Mouse (Mus musculus) layer of hippocampus, postnatal 10 days (tissue): ENCODE data around the gene Skor1. TPM values are rescaled to one million over a fixed set of nuclear protein-coding genes. Genes with fewer than 3 reads are reported as not detected.

ENCODE experiments used
- DNase-seq, 2 experiments: peaks; one replicate each; pipeline ENCODE4 v3.0.0; 2021; ENCODE audit warnings: low spot score in 2 of 2
- total RNA-seq, 2 experiments: library from RNA; stranded (reverse); gene quantifications; 2 replicates each; pipeline ENCODE4 v1.2.3; 2021

Gene Skor1
- total RNA-seq, 2 experiments from 2014 or later: 0.09 to 0.20 TPM

DNA sequence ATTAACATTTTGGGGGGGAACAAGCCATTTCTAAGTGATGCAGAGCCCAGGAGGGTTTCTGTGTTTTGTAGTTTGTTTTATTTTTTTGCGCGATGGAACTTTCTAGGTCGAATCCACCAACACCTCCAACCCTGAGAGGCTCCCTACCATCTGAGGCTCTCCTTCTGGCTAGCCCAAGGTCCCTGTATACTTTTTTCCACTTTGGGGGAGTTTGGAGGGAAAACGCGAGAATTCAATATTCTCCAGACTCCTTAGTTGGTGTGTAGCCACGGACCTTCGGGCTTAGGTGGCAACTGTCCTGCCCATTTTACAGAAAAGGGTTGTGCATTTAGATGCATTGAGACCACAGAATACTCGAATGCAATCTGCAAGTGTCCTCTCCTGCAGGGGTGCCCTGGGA is 12.5 kb downstream of the Skor1 start:
- no peak for DNase-seq

DNA sequence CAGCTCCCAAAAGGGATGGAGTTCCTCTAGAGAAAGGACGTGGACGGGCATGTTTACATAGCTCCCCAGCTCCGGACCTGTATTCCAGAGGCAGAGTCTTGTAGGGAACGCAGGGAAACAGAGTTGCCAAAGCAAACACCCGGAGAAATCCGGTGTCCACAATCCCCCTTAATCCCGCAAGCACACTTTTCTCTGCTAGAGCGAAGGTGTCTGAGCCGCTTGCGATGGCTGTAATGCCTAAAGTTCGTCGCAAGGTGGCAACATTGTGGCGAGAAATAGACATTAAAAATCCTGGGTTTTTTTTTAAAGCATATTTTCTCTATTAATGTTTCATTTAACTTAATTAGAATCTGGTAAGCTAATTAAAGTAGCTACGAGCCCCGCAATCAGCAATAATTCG is 13.0 kb downstream of the Skor1 start:
- peak; percentile 75 to 77 for DNase-seq

DNA sequence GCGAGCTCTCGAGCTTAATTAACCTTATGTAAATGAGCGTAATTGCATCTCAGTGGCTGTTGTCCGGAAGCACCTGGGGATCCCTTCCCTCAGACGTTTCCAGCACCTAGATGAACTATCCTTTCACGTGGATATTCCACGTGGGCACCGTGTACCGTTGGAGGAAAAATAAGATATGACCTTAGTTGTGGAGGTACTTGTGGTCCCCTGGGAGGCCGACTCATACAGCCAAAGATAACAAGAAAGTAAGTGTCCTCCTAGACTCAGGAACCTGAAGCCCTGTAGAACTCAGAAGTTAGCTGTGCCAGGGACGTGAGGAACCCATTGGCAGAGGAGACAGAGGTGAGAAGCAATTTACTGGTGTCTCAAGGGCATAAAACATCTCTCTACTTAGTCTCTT is 13.4 kb downstream of the Skor1 start:
- DNase-seq: no peak

DNA sequence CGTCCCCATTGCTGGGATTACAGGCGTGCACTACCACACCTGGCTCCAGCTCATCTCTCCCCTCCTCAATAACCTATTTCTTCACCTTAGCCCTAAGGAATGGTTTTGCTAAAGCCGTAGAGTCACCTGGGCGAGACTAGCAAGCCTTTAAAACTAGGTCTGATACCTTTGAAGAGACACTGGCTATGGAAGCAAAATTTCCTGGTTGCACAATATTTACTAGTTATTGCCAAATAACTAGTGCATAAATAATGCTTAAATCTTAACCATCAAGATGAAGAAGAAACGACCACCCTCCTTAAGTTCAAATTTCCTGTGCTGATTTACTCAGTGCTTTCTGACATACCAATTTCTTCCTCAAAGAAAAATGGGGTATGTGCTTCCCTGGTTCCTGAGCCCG is 15.1 kb downstream of the Skor1 start:
- DNase-seq: no peak

DNA sequence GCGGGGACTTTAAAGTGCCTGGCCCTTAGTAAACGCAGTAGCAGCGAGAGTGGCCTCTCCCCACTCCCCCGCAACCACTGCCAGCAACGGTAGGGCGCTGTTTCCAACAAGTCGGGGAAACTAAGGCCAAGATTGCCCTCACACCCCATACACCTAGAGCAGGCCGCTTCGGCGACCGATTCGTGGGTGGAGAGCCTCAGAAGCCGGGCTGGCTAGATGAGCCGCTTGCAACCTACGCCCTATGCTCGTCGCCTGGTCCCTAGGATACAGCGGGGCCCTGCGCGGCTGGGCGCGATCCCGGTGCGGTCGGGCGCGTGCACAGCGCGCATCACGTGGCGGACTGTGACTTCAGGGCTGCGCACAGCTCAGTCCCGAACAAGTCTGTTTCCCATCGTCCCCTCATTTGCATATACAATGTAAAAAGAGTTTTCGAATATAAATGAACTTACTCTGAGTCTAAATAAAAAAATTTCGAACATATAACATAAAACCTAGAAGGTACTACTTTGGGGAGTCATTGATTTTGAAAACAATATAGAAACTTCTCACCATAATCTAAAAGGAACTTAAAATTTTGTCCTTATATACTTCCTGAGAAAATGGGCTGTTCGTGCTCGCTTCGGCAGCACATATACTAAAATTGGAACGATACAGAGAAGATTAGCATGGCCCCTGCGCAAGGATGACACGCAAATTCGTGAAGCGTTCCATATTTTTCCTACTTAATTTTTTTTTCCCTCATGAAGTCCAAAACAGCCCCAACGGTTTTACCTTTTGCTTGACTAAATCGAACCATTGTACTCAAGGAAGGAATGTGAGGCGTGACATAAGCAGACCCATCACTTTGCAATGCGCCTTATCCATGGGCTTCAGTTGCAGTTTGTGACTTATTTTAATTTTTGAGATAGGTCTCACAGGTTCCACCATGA is 15.8 kb downstream of the Skor1 start:
- peak; percentile 93 to 96 for DNase-seq

DNA sequence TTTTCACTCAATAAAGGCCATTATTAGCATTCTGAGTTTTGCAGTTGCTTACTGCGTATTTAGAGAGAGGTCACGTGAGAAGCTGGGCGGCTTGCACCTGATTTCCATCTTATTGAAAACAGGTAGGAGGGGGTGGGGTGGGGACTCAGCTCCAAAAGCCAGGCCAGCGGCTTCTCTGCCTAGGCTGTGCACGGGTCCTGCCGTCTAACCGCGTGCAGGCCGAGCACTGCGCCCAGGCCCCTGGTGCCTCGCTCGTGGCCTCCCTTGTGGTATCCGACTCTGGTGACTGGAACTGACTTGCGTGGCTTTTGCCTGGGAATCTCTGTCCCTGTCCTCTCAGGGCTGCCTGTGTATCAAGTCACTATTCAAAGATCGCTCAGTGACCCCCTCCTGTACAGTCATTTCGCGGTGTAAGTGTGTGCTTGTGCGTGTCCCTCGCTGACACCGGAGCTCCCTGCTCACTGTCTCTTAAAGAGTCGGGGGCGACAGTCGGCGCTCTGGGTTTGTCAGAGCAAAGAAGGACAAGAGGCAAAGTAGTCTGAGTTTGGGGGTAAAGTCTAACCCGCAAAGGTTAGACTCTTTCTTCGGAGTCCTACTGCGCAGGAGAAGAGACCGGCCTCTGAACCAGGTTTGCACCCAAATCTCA is 16.7 kb downstream of the Skor1 start:
- peak; percentile 49 to 63 for DNase-seq

DNA sequence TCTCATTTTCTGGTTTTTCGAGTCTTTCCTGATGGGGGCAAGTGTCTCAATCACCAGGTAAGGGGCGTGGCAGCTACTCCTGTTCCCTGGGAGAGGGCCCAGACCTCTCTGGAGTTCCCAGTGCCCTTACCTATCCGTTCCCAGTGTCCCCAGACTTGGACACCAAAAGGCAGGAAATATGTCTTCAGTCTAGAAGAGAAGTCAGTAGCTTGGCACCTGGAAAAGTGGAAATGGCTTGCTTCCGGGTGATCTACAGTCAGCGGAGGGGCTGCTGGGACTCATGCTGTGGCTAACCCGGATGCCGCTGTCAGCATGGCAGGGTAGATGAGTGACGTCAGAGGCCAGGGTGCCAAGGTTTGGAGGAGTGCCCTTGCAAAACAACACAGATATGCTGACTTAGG is 19.1 kb downstream of the Skor1 start:
- no peak for DNase-seq

DNA sequence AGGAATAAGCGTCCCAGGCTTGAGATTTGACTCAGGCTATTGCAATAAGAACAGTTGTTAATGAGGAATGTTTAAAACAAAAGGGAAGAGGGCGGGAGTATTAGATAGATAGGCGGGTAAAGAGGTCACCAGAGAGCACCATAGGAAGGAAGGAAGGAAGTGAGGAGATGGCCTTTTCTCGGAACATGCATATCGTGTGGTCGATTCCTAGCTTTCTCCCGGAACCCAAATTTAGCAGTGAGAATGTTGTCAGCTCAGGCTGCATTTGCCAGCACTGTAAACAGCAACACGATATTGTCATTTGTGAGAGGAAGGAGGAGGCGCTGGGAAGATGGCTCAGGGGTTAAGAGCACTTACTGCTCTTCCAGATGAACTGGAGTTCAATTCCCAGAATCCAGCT is 24.2 kb downstream of the Skor1 start:
- no peak for DNase-seq

DNA sequence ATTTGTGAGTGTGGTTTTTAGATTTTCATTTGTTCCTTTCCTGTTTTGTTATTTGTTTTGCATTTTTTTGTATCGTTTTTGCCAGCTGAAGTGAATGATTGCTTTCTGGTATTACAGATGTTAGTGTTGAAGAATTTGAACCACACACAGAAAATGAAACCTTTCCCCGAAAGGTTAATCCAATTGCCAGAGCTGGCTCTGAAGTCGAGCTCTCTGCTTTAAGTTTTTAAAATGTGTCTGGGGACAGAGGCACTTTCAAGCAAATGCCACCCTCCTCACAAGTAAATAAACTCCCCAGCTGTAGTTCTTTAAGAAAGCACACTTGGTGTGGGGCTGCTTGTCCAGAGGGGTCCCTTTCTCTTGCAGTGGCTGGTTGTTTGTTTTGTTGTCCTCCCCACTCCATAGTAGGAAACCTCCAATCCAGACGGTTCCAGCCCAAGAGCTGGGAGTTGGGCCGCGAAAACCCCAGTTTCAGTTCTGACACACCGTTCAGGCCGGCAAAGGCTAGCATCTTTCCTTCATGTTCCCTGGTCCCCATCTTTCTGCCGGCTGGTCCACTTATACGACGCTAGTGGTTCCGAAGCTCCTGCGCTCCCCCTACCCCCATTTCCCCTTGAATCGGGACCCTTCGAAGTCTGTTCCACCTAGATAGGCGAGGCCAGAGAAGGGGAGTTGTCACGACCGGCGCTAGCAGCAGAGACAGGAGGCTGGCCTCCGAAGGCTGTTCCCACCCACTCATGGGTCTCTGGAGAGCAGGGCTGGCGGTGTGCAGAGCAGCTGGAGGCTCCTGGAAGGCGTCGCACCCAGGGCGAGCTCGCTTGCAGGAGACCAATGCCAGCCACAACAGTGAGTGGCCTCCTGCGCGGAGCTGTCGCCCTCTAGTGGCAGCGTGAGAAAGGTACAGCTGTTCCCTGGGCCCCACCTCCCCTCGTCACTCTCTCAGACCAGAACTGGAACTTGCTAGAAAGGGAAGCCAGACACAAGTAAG is 25.0 kb downstream of the Skor1 start:
- DNase-seq: peak; percentile 93 to 95

DNA sequence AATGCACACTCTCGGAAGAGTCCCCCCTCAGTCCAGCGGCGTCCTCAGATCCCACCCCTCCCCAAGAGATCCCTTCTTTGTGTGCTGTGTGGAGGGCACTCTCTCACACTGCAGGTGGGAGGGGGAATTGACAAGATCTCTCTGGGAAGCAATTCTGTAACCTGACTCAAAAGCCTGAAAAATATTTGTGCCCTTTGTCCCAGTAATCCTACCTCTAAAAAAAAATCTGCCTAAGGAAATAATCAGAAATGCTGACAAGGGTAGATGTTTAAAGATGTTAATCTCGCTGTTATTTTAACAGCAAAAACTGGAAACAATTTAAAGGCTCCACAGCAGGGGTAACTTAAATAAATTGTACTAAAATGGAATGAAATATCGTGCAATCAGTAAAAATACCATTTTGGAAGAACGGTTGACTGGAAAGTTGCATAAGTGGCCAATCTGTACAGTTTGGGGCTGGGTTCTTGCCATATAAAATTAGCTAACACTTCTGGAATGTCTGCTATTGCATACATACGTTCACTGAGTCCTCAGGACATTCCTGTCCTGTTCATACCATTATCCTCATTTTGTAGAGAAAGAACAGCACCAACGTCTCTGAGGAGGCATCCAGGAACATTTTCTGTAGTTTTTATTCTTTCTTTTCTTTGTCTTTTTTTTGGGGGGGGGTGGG is 26.5 kb downstream of the Skor1 start:
- DNase-seq: no peak

DNA sequence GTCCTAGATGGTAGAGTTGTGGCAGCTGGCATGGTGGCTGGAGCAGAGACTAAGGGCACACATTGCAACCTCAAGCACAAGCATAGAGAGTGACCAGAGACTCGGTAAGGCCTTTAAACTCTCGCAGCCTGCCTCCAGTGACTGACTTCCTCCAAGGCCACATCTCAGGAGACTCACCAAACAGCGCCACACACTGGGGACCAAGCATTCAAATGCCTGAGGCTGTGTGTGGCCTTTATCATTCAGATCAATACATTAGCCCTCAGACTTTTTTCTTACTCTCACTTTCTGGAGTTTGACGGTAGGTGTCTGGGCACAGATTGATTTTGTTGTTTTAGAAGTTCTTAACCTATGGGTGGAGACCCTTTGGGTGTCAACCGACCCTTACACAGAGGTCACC is 30.4 kb downstream of the Skor1 start:
- DNase-seq: no peak

DNA sequence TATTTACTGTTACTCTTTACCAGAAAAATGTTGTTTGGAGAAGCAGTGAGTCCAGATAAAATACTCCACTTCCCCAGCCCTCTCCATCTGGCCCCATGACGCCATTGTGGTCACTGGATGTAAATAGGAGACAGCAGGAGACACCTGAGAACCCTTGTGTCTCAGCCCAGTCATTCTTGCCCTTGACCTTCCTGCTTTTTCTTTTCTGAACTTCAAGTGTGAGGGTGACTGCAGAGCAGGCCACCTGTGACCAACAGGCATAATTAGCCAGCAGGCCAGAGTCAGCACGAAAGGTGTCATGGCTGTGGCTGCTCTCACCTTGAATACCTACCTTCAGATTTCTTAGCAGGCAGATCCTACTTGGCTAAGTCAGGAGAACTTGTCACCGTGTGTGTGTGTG is 36.2 kb downstream of the Skor1 start:
- no peak for DNase-seq

DNA sequence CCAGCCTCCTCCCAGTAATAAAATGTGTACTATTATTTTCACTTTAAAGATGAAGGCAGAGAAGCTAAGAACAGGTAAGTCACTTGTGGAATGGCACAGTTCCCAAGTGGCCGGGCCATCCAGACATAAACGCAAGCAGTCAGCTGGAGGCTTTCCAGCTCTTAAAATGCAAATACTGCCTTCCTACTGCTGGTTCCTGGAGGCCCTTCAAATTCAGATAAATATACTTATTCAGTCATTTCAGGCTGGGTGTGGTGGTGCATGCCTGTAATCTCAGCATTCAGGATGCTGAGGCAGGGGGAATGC is 39.0 kb downstream of the Skor1 start:
- no peak for DNase-seq

DNA sequence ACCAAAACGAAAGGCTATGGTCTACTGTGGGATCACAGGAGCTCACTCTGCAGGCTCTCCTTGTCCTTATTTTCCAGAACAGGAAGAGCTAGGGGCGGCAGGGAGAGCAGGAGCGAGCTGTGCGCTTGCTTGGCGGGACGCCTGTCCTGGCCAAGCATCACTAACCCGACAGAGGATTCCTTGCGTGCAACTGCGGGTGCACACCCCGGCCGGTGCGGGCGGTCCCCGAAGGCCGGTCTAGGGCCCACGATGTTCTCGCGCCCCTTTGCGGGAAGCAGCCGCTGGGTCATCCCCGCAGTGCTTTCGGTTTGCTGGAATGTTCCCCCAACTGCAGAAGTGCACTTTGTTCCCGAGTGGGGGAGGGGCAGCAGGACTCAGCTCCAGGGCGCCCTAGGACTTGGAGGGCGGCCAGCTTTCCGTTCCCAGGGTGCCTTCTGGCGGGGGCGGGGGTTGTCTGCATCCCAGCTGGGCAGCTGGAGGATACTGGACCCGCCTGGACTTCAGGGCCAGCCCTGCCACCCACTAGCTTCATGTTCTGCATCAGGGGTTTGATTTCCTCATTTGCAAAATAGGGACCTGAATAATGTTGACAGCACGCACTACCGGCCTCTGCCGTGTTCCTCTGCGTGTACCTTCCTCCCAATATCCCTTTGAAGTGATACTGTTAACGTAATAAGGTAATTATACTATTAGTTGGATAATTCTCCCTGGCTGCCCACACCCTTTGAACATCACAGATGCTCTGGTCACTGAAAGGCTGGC is 39.6 kb downstream of the Skor1 start:
- peak; percentile 96 for DNase-seq

DNA sequence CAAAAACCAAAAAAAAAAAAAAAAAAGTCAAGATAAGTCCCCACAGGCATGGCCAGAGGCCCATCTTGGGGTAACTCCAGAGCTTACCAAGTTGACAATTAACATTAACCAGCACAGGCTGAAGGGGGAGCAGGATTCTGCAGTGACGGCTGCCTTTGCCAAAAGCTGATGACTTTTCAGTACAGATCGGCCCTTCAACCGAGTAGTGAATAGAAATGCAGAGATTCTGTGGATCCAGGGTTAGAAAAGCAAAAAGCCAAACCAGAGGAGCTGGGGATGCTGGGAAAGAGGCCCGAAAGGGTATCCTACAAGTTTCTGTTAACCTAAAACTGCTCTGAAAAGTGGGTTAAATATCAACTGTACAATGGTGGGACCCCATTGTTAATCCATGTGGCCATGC is 40.2 kb downstream of the Skor1 start:
- no peak for DNase-seq

DNA sequence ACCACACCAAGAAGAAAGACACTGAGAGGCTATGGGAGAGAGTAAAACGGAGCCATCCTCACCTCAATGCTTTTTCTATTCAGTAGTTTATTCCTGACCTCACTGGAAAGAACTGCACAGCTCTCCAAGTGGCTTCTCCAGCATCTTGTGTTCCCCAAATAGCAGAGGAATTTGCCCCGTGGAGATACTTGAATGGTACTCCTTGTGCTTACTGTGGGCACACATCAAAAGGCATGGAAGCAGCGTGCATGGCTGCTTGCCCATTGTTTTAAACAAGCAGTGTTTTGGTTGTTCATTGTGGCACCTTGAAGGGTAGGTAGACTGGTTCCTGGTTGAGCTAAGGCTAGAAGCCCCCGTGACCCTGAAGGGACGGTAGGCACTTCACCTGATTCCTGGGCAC is 48.1 kb downstream of the Skor1 start:
- no peak for DNase-seq

DNA sequence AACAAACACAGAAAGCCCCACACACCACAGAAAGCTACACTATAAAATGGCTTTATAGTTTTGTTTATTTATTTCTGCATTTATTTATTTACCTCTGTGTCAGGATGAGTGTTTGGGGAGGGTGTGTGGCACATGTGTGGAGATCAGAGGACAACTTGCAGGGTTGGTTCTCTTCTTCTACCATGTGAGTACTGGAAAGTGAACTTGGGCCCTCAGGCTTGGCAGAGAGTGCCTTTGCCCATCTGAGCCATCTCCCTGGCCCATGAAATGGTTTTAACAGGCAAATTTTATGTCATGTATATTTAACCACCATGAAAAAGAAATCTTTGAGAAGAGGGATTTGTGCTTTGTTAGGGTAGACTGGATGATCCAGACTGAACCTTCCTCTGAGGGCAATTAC is 48.9 kb downstream of the Skor1 start:
- no peak for DNase-seq

DNA sequence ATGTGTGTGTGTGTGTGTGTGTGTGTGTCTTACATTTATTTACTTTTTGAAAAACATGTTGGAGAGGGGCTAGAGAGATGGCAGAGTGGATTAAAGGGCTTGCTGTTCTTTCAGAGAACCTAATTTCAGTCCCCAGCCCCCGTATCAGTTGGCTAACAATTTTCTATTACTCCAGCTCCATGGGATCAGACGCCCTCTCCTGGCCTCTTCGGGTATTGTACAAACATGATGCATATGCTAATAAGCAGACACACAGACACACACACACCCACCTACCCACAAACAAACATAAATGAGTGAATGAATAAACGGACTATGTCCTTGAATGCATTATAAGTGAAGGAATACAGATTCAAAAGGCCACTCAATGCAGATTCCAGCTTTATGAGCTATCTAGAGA is 49.4 kb downstream of the Skor1 start:
- no peak for DNase-seq

DNA sequence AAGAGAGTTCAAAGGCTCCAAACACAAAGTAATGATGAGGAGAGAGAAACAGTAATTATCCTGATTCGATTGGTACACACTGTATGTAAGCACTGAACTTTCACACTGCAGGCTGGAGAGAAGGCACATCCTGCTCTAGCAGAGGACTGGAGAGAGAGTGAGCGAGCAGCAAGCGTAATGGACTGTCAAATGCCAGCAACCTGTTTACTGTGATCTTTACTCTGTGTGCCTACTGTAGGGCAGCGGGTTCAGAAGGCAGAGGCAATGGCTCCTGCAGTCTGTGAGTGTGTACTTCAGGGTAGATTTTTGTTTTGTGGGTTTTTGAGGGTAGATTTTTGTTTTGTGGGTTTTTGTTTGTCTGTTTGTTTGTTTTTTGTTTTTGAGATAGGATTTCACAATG is 49.9 kb downstream of the Skor1 start:
- no peak for DNase-seq

DNA sequence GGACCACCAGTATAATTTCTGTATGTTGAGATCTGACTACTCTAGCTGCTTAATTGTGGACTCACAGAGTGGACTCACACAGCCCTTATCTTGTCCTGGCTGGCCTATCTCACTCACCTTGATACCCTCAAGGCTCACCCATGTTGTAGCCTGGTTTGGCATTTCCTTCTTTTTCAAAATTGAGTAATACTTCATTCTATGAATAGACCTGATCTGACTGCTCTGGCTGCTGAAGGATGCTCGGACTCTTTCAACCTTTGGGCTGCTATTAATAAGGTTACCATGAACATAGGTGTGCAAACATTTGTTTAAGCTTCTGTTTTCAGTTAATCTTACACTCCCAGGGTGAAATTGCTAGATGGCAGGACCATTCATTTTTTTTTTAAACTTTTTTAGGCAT is 51.6 kb downstream of the Skor1 start:
- no peak for DNase-seq
